Mouse (Mus musculus) left cerebral cortex, adult 11 months (tissue): ENCODE measurements around the gene Sos2.
"Not testable (repeated sequence)": the region's sequence is repeated elsewhere in the genome, so short reads cannot be mapped to it uniquely, and the experiment has no call there.

Experiments
- DNase-seq: peaks from one replicate; pipeline ENCODE4 v3.0.0; 2022; ENCODE audit warnings: low spot score

The Sos2 gene

GRCm38 (mm10) chr12:69674576-69675537 lies 6.8 kb downstream of the Sos2 start:
- DNase-seq: no peak

GRCm38 (mm10) chr12:69674176-69674575 lies 7.5 kb downstream of the Sos2 start:
- no peak for DNase-seq

GRCm38 (mm10) chr12:69666721-69667120 lies 14.9 kb downstream of the Sos2 start:
- no peak for DNase-seq

GRCm38 (mm10) chr12:69661658-69662057 lies 20.0 kb downstream of the Sos2 start:
- no peak for DNase-seq

GRCm38 (mm10) chr12:69653973-69654372 lies 27.7 kb downstream of the Sos2 start:
- not testable (repeated sequence) for DNase-seq

- DNase-seq: no peak
Measured at GRCm38 (mm10) chr12:69649511-69649910, 32.1 kb downstream of the Sos2 start.

- DNase-seq: no peak
Measured at GRCm38 (mm10) chr12:69645821-69646616, 35.6 kb downstream of the Sos2 start.

GRCm38 (mm10) chr12:69644877-69645276 lies 36.8 kb downstream of the Sos2 start:
- peak; percentile 15 for DNase-seq

- no peak for DNase-seq
Measured at GRCm38 (mm10) chr12:69642877-69643276, 38.8 kb downstream of the Sos2 start.

GRCm38 (mm10) chr12:69634761-69635160 lies 46.9 kb downstream of the Sos2 start:
- DNase-seq: no peak

- DNase-seq: not testable (repeated sequence)
Measured at GRCm38 (mm10) chr12:69618590-69618989, 63.1 kb downstream of the Sos2 start.

- DNase-seq: no peak
Measured at GRCm38 (mm10) chr12:69604367-69604766, 77.3 kb downstream of the Sos2 start.

- DNase-seq: no peak
Measured at GRCm38 (mm10) chr12:69597446-69597845, 84.2 kb downstream of the Sos2 start.

GRCm38 (mm10) chr12:69593130-69593529 lies 88.5 kb downstream of the Sos2 start:
- DNase-seq: no peak

- no peak for DNase-seq
Measured at GRCm38 (mm10) chr12:69583270-69583629, 98.4 kb downstream of the Sos2 start.

GRCm38 (mm10) chr12:69582613-69583269 lies 98.9 kb downstream of the Sos2 start, which contains the start of gene Vcpkmt:
TSS of gene Vcpkmt (minus strand) at chr12:69583028.
- peak; percentile 83 for DNase-seq

GRCm38 (mm10) chr12:69582216-69582612 lies 99.4 kb downstream of the Sos2 start:
- DNase-seq: no peak

GRCm38 (mm10) chr12:69579623-69580022 lies 102.0 kb downstream of the Sos2 start:
- DNase-seq: no peak

- DNase-seq: no peak
Measured at GRCm38 (mm10) chr12:69576120-69576627, 105.5 kb downstream of the Sos2 start.

- DNase-seq: peak; percentile 67
Measured at GRCm38 (mm10) chr12:69573916-69574881, 107.5 kb downstream of the Sos2 start.

- no peak for DNase-seq
Measured at GRCm38 (mm10) chr12:69573271-69573670, 108.4 kb downstream of the Sos2 start.
